Mouse (Mus musculus): ENCODE results near the gene Cbarp. TPM values are rescaled to one million over a fixed set of nuclear protein-coding genes. Genes with fewer than 3 reads are reported as not detected.
A peak's percentile ranks its signal among the peaks of the same experiment; 100 is the strongest.

Gene Cbarp
- polyA plus RNA-seq, 1 experiment from 2014 or later, result 10.1 TPM

- Histone ChIP-seq H3K4me3 (ENCODE audit: low read depth, low read length) (peak overlapping the region; percentile 32), H3K4me2 (replicated peaks; ENCODE audit: low read depth, low read length) (peak overlapping the region; percentile 77), H3K27ac (ENCODE audit: low read length) (peak overlapping the region; percentile 96), H3K9ac (replicated peaks; ENCODE audit: low read depth, low read length) (0 out of 2 replicates have a peak overlapping the region, but pooled peaks have one; percentile 3), H3K27me3 (ENCODE audit: control insufficient read depth, insufficient read depth, low read length) (no peaks in the 10 kb centered on the region), H3K9me3 (ENCODE audit: control insufficient read depth, low read depth, low read length) (no peaks in the 10 kb centered on the region), H3K4me1 (ENCODE audit: control insufficient read depth, insufficient read depth, low read length) (peaks cover 78% of the 10 kb centered on the region), H3K36me3 (ENCODE audit: control insufficient read depth, insufficient read depth, low read length) (peaks cover 10% of the 10 kb centered on the region)
- peak; percentile 18; the same call in 1 of the 2 replicates for ATAC-seq (ENCODE audit: insufficient number of reproducible peaks, insufficient read depth, low FRiP score, low read depth)
- 9% methylated on average over 7 of the region's 7 CpGs for WGBS
These were observed 21.0 kb upstream of the Cbarp start for GRCm38 (mm10) chr10:80161522-80162242.

- Histone ChIP-seq H3K27ac (ENCODE audit: low read length) (peak overlapping the region; percentile 96), H3K27me3 (ENCODE audit: control insufficient read depth, insufficient read depth, low read length) (no peaks in the 10 kb centered on the region), H3K4me3 (ENCODE audit: low read depth, low read length) (peak overlapping the region; percentile 32), H3K36me3 (ENCODE audit: control insufficient read depth, insufficient read depth, low read length) (peaks cover 20% of the 10 kb centered on the region), H3K9me3 (ENCODE audit: control insufficient read depth, low read depth, low read length) (no peaks in the 10 kb centered on the region), H3K9ac (replicated peaks; ENCODE audit: low read depth, low read length) (peak overlapping the region; percentile 45), H3K4me1 (ENCODE audit: control insufficient read depth, insufficient read depth, low read length) (peaks cover 81% of the 10 kb centered on the region), H3K4me2 (replicated peaks; ENCODE audit: low read depth, low read length) (peak overlapping the region; percentile 77)
- WGBS, result 2% methylated on average over 32 of the region's 33 CpGs
- ATAC-seq (ENCODE audit: insufficient number of reproducible peaks, insufficient read depth, low FRiP score, low read depth), result no peak
These were observed 20.1 kb upstream of the Cbarp start for GRCm38 (mm10) chr10:80160455-80161371.

- peak; percentile 83 for ATAC-seq (ENCODE audit: insufficient number of reproducible peaks, insufficient read depth, low FRiP score, low read depth)
- WGBS, result under 1% methylated on average over 55 of the region's 55 CpGs
- H3K9me3 ChIP-seq (ENCODE audit: control insufficient read depth, low read depth, low read length), result no peaks in the 10 kb centered on the region
- H3K9ac ChIP-seq (replicated peaks; ENCODE audit: low read depth, low read length), result peak overlapping the region; percentile 11; the same call in 1 of the 2 replicates
- H3K4me3 ChIP-seq (ENCODE audit: low read depth, low read length), result peak overlapping the region; percentile 32
- peak overlapping the region; percentile 96 for H3K27ac ChIP-seq (ENCODE audit: low read length)
- no peaks in the 10 kb centered on the region for H3K27me3 ChIP-seq (ENCODE audit: control insufficient read depth, insufficient read depth, low read length)
- H3K36me3 ChIP-seq (ENCODE audit: control insufficient read depth, insufficient read depth, low read length), result peaks cover 29% of the 10 kb centered on the region
- H3K4me1 ChIP-seq (ENCODE audit: control insufficient read depth, insufficient read depth, low read length), result peaks cover 85% of the 10 kb centered on the region
- peak overlapping the region; percentile 77 for H3K4me2 ChIP-seq (replicated peaks; ENCODE audit: low read depth, low read length)
These were observed 19.2 kb upstream of the Cbarp start for GRCm38 (mm10) chr10:80159561-80160454.

- Histone ChIP-seq H3K9ac (replicated peaks; ENCODE audit: low read depth, low read length) (no peak overlapping the region), H3K9me3 (ENCODE audit: control insufficient read depth, low read depth, low read length) (no peaks in the 10 kb centered on the region), H3K27me3 (ENCODE audit: control insufficient read depth, insufficient read depth, low read length) (no peaks in the 10 kb centered on the region), H3K36me3 (ENCODE audit: control insufficient read depth, insufficient read depth, low read length) (peaks cover 36% of the 10 kb centered on the region), H3K4me3 (ENCODE audit: low read depth, low read length) (peak overlapping the region; percentile 32), H3K4me2 (replicated peaks; ENCODE audit: low read depth, low read length) (peak overlapping the region; percentile 77), H3K27ac (ENCODE audit: low read length) (peak overlapping the region; percentile 96), H3K4me1 (ENCODE audit: control insufficient read depth, insufficient read depth, low read length) (peaks cover 80% of the 10 kb centered on the region)
- WGBS, result 6% methylated on average over 12 of the region's 12 CpGs
- peak; percentile 0; the same call in 1 of the 2 replicates for ATAC-seq (ENCODE audit: insufficient number of reproducible peaks, insufficient read depth, low FRiP score, low read depth)
These were observed 18.5 kb upstream of the Cbarp start for GRCm38 (mm10) chr10:80159021-80159560.

GRCm38 (mm10) chr10:80158307-80158986 is 17.8 kb upstream of the Cbarp start:
- Histone ChIP-seq H3K4me1 (ENCODE audit: control insufficient read depth, insufficient read depth, low read length) (peaks cover 81% of the 10 kb centered on the region), H3K4me2 (replicated peaks; ENCODE audit: low read depth, low read length) (peak overlapping the region; percentile 77), H3K27me3 (ENCODE audit: control insufficient read depth, insufficient read depth, low read length) (no peaks in the 10 kb centered on the region), H3K9me3 (ENCODE audit: control insufficient read depth, low read depth, low read length) (no peaks in the 10 kb centered on the region), H3K27ac (ENCODE audit: low read length) (peak overlapping the region; percentile 96), H3K4me3 (ENCODE audit: low read depth, low read length) (no peak overlapping the region; the same call in 1 of the 2 replicates), H3K36me3 (ENCODE audit: control insufficient read depth, insufficient read depth, low read length) (peaks cover 43% of the 10 kb centered on the region), H3K9ac (replicated peaks; ENCODE audit: low read depth, low read length) (no peak overlapping the region; the same call in 1 of the 2 replicates)
- 10% methylated on average over 18 of the region's 18 CpGs for WGBS
- ATAC-seq (ENCODE audit: insufficient number of reproducible peaks, insufficient read depth, low FRiP score, low read depth), result no peak

- peaks cover 54% of the 10 kb centered on the region for H3K36me3 ChIP-seq (ENCODE audit: control insufficient read depth, insufficient read depth, low read length)
- H3K27me3 ChIP-seq (ENCODE audit: control insufficient read depth, insufficient read depth, low read length), result no peaks in the 10 kb centered on the region
- ATAC-seq (ENCODE audit: insufficient number of reproducible peaks, insufficient read depth, low FRiP score, low read depth), result no peak
- H3K4me3 ChIP-seq (ENCODE audit: low read depth, low read length), result no peak overlapping the region
- H3K9me3 ChIP-seq (ENCODE audit: control insufficient read depth, low read depth, low read length), result no peaks in the 10 kb centered on the region
- 59% methylated on average over 15 of the region's 15 CpGs for WGBS
- no peak overlapping the region for H3K9ac ChIP-seq (replicated peaks; ENCODE audit: low read depth, low read length)
- H3K4me2 ChIP-seq (replicated peaks; ENCODE audit: low read depth, low read length), result no peak overlapping the region
- peak overlapping the region; percentile 96 for H3K27ac ChIP-seq (ENCODE audit: low read length)
- peaks cover 86% of the 10 kb centered on the region for H3K4me1 ChIP-seq (ENCODE audit: control insufficient read depth, insufficient read depth, low read length)
These were observed 16.7 kb upstream of the Cbarp start for GRCm38 (mm10) chr10:80157141-80157929.

- ATAC-seq (ENCODE audit: insufficient number of reproducible peaks, insufficient read depth, low FRiP score, low read depth), result no peak
- no peak overlapping the region for H3K9ac ChIP-seq (replicated peaks; ENCODE audit: low read depth, low read length)
- no peak overlapping the region for H3K4me2 ChIP-seq (replicated peaks; ENCODE audit: low read depth, low read length)
- peaks cover 59% of the 10 kb centered on the region for H3K36me3 ChIP-seq (ENCODE audit: control insufficient read depth, insufficient read depth, low read length)
- H3K27me3 ChIP-seq (ENCODE audit: control insufficient read depth, insufficient read depth, low read length), result no peaks in the 10 kb centered on the region
- WGBS, result 49% methylated on average over 7 of the region's 7 CpGs
- H3K4me1 ChIP-seq (ENCODE audit: control insufficient read depth, insufficient read depth, low read length), result peaks cover 81% of the 10 kb centered on the region
- H3K9me3 ChIP-seq (ENCODE audit: control insufficient read depth, low read depth, low read length), result no peaks in the 10 kb centered on the region
- peak overlapping the region; percentile 96; the same call in 1 of the 2 replicates for H3K27ac ChIP-seq (ENCODE audit: low read length)
- no peak overlapping the region for H3K4me3 ChIP-seq (ENCODE audit: low read depth, low read length)
These were observed 16.1 kb upstream of the Cbarp start for GRCm38 (mm10) chr10:80156752-80157053.

Data from stomach, embryonic 14.5 days (tissue).